Mouse (Mus musculus): ENCODE measurements around the gene Ndufc2.

Ndufc2 gene

GRCm38 (mm10) chr7:97387561-97388147 lies 12.1 kb upstream of the Ndufc2 start:
- no peak for DNase-seq (ENCODE audit: low spot score in 2 of 2)

DNA sequence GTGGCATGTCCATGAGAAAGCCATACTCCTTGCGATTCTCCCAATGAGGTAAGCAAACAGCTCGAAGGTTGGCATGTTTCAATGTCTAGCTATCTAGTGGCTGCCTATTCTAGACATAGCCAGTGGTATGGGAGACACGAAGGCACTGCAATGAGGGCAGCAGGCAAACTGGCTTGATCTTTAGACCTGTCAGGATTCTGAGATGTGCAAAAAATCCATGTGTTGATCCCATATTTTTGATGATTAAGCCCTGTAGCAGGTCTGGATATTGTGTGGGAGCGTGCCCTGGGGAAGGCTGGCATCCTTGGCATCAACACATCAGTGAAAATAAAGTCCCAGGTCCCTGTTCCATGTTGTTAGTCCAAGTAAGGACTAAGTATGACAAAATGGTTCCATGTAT lies 11.3 kb upstream of the Ndufc2 start:
- no peak for DNase-seq (ENCODE audit: low spot score in 2 of 2)

- DNase-seq (ENCODE audit: low spot score in 2 of 2), result no peak
These were observed 8.3 kb upstream of the Ndufc2 start for GRCm38 (mm10) chr7:97391293-97392078.

DNA sequence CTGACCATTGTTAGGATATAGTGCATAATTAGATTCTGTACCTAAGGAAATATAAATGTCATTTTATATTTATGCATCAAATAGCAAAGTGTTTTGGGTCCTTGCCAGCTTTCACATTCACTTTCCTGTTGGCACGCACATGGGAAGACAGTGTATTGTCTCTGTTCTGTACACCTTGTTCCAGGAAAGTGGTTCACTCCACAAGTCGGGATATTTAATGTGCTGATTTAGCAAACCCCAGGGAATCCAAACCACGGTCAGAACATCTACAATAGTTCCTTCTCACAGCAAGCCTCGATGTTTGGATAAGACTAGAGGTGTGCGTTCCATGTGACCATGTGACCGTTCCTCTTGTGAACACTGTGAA lies 7.7 kb upstream of the Ndufc2 start:
- no peak for DNase-seq (ENCODE audit: low spot score in 2 of 2)

GRCm38 (mm10) chr7:97394375-97394774 lies 5.4 kb upstream of the Ndufc2 start:
- no peak for DNase-seq (ENCODE audit: low spot score in 2 of 2)

DNA sequence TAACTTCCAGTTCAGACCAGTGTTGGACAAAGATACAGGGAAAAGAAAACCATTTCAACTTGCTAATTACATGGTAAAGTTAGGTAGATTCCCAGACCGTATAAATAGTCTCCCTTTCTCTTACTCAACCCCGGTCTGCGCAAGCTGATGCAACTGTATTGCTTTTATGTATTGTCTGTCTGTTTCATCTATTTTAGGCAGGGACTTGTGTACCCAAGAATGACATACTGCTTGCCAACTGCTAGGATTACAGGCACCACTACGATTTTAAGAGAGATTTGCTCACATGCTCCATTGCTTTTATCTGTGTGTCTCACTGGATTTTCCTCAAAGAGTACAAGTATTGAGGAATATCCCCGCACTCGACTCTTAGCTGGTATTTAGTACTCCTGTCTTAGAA lies 860 bp upstream of the Ndufc2 start:
- no peak for DNase-seq (ENCODE audit: low spot score in 2 of 2)

DNA sequence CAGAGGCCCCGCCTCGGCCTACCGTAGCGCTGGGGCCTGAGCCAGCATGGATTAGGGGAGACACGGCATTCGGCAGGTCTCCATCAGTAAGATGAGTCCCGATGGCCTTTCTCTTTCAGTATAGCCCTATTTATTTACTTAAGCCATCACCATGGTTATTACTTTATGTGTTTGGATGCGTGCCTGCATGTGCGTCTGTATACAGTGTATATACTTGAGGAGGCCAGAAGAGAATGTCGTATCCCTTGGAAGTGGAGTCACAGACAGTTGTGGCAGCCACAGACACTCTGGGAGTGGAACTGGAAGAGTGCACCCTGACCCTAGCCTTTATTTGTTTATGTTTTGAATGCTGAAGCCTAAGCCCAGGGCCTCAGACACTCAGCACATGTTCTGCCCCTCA lies 7.3 kb downstream of the Ndufc2 start:
- no peak for DNase-seq (ENCODE audit: low spot score in 2 of 2)

GRCm38 (mm10) chr7:97411106-97411505 lies 11.3 kb downstream of the Ndufc2 start:
- DNase-seq (ENCODE audit: low spot score in 2 of 2), result no peak

- DNase-seq (ENCODE audit: low spot score in 2 of 2), result no peak
These were observed 11.8 kb downstream of the Ndufc2 start for GRCm38 (mm10) chr7:97411575-97411974.

DNA sequence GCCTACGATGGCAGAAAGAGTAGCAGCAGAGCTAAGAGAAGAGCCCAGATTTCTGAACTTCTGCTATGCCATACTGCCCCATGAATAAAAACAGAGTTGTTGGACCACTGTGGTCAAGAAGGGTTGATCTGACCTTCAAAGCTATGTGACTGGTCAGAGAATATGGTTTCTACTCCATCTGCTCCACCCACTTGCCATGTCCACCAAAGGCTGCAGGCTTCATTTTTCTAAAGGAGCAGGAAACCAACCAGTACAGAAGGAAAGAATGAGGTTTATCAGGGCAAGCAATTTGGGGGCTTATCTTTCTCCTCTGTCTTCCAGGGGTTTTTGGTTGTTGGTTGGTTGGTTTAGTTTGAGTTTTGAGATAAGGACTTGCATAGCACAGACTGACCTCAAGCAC lies 14.2 kb downstream of the Ndufc2 start:
- DNase-seq (ENCODE audit: low spot score in 2 of 2), result no peak

GRCm38 (mm10) chr7:97414426-97414825 lies 14.6 kb downstream of the Ndufc2 start:
- DNase-seq (ENCODE audit: low spot score in 2 of 2), result no peak

DNA sequence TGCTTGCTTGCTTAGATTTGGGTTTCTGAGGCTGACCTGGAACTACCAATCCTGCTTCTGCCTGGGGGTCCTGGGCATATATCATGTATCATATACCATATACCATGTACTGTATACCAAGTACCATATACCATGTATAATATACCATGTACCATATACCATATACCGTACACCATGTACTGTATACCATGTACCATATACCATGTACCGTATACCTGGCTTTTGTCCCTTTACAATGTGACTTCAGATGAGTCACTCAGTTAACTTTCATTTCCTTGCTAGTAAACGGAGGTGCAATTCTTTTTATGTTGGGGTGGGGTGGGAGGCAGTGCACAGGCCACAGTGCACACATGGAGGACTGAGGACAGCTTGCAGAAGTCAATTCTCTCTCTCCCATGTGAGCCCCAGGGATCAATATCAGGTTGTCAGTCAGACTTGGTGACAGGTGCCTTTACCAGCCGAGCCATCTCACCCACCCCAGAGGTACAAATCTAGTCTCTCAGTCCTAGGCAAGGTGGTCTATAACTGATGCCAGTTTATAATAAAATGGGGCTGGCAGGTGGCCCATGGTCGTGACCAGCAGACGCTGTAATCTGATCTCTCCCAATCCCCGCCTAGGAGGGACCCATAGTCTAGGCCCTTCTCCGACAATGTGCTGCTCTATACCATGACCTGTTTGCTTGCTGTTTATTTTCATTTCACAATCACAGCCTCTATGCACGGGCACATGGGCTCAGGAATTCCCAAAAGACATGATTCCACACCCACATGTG lies 15.3 kb downstream of the Ndufc2 start:
- no peak for DNase-seq (ENCODE audit: low spot score in 2 of 2)

GRCm38 (mm10) chr7:97416473-97416872 lies 16.7 kb downstream of the Ndufc2 start:
- DNase-seq (ENCODE audit: low spot score in 2 of 2), result no peak

DNA sequence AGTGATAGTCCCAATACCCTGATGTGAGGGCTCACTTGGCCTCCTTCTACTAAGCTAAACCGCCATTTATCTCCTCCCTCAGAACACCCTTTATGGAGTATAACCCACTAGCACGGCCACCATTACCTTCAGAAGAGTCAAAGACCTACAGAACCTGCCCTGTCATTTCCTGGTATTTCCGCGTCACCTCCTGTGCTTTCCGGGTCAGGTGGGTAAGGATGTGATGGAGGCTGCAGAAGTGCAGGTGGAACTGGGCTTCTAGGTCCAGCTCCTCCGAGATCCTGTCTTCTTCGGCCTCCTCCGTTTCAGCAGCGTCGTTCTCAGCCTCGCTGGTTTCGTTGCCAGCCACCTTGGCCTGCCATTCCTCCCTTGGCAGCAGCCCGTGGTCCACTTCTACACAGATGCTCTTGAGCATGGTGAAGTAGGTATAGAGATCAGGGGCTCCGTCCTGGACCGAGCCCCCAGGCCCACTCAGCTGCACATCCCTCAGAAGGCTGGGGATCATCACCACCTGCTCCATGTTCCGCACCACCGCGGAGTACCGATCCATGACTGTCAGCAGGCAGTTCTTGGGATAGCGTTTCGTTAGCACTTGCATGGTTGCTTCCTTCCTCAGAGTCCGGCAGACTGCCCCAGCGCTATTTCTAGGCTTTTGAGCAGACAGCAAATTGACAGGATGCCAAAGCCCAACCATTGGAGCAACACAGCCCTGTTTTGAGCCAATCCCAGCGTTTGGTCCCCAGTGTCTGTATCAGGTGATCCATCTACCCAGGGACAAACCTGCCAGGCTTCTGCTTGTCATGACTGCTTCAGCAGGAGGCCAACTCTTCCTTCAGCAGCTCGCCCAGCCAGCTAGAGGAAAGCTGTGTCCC lies 17.3 kb downstream of the Ndufc2 start, which contains the start of gene Thrsp:
Thrsp (minus strand) TSS at position 825 of the 872 bp plus-strand sequence.
- peak; percentile 62 to 77 for DNase-seq (ENCODE audit: low spot score in 2 of 2)

DNA sequence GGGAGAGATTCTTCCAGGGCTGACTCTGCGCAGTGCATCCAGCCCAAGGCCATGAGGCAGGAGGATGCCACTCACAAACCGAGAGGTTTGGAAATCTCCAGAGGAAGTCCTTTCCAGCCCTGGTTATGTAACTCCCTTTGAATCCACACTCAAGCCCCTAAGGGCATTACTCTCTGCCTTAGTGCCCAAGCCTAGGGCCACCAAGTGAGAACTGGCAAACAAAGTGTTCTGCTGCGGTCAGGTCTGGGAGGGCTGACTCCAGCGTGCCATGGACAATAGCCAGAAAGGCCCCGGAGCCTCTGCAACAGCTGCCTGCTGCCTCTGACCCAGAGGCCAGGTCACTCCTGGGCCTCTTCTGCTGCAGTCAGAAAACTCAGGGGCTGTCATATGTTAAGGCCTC lies 18.9 kb downstream of the Ndufc2 start:
- no peak for DNase-seq (ENCODE audit: low spot score in 2 of 2)

GRCm38 (mm10) chr7:97419163-97419562 lies 19.4 kb downstream of the Ndufc2 start:
- DNase-seq (ENCODE audit: low spot score in 2 of 2), result no peak

DNA sequence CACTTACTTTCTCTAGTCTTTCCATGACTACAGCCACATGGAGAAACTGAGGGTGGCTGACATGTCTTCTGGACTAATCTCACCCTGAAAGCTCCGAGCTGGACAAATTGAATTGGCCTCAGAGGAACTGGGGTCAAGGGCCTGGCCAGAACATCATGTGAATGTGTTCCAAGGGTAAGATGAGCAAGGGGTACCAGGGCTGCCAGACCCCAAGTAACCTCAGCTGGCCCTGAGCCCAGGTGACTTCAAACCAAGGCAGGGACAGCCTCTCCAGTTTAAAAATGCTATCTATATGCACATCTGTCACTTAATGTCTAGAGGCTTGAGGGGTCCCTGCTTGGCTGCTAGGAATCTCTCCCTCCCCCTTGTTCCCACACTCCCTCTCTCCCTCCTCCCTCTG lies 20.6 kb downstream of the Ndufc2 start:
- no peak for DNase-seq (ENCODE audit: low spot score in 2 of 2)

DNA sequence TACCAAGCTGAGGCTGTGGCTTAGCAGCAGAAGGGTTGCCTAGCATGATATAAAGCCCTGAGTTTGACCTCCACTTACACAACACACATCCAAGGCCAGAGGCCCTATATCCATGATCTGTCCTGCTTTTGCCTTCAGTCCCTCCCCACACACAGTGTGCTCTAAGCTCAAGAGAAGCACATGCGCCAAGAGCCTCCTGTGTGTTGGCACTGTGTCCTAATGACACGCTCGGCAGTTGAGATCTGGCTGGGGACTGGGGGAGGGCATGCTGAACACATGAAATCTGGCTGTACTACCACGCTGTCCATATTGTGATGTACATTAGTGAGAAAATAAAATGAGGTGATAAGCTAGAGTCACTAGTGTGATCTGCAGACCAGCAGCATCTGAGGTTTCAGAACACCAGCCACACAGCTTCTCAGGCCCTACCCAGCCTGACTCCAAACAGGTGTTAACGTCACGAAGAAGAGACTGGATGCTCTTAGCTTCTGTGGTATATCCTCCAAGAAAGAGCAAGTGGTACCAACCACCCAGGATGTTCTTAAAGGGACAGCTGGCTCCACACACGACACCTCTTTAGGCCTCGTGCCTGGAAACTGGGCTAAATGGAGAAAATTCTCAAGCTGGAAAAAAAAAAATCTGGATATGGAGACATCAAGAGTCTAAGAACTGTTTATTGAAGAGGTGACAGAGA lies 21.3 kb downstream of the Ndufc2 start:
- DNase-seq (ENCODE audit: low spot score in 2 of 2), result peak in 1 of 2 experiments; percentile 31

GRCm38 (mm10) chr7:97423754-97424153 lies 24.0 kb downstream of the Ndufc2 start:
- DNase-seq (ENCODE audit: low spot score in 2 of 2), result no peak

DNA sequence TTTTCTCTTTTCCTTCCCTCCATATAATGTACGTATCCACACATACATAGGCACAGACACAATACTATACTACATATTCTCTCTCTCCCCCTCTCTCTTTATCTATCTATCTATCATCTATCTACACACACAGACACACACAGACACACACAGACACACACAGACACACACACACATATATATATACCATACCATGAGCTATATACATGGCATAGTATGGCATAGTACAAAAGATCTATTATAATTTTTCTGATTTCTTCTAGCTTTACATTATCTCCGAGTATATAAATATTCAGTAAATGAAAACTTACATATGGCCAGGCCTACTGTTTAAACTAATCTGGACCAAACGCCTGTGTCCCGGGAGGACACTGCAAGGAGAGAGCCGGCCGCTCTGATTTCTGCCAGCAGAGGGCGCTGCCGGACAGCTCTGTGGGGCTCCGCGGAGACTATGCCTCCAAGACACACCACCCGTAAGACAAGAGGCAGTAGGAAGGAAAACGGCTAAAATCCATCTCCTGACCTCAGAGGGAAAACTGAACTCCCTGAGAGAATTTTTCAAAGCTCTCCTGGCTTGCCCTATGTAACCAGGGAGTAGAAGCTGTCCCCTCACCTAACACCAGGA lies 24.9 kb downstream of the Ndufc2 start:
- peak in 1 of 2 experiments; percentile 92 for DNase-seq (ENCODE audit: low spot score in 2 of 2)

DNA sequence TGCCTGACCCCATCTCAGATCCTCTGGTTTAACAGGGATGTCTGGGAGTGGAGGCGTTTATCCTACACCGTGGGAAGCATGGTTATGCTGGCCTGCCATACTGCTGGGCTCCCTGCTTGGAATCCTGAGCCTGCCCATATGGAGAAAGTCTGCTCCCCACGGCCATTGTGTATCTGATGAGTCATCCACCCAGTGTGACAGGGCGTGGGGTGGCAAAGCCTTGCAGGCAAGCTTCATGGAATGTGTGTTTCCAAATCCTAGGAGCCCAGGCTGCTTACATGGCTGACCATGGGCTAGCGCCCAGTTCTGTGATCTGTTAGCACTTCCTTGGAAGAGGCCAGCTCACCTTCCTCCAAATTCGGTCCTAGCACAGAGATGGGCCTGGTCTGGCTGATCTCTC lies 26.8 kb downstream of the Ndufc2 start:
- DNase-seq (ENCODE audit: low spot score in 2 of 2), result peak in 1 of 2 experiments; percentile 42

All from left cerebral cortex, adult 9 months (tissue).